Mouse (Mus musculus): ENCODE data around the gene Gcgr. TPM values are rescaled to one million over a fixed set of nuclear protein-coding genes. Genes with fewer than 3 reads are reported as not detected.

Gene Gcgr
- polyA plus RNA-seq, 2 experiments from 2014 or later: not detected

Other genes with a start within 250 kb of the Gcgr start
- gene Actg1, start 182.2 kb upstream of the Gcgr start, polyA plus RNA-seq (2017; shearing (Covaris generic)): 1,000 to 10,000 TPM; 2,387 to 3,192 TPM
- under 1 TPM; 0.67 to 0.99 TPM for gene Fscn2, start 169.2 kb upstream of the Gcgr start, polyA plus RNA-seq (2017; shearing (Covaris generic))
- 10 to 100 TPM; 17.8 to 27.0 TPM for gene Faap100, start 151.9 kb upstream of the Gcgr start, polyA plus RNA-seq (2017; shearing (Covaris generic))
- gene Nploc4, start 93.0 kb upstream of the Gcgr start, polyA plus RNA-seq (2017; shearing (Covaris generic)): 10 to 100 TPM in 1 of 2 experiments, 1 to 10 TPM in 1; 9.5 to 11.0 TPM
- gene Tspan10, start 88.1 kb upstream of the Gcgr start, polyA plus RNA-seq (2017; shearing (Covaris generic)): not detected
- under 1 TPM in 1 of 2 experiments, not detected in 1; 0.83 TPM for gene Pde6g, start 77.2 kb upstream of the Gcgr start, polyA plus RNA-seq (2017; shearing (Covaris generic))
- 1 to 10 TPM; 3.5 to 4.6 TPM for gene Oxld1, start 72.6 kb upstream of the Gcgr start, polyA plus RNA-seq (2017; shearing (Covaris generic))
- gene Ccdc137, start 72.6 kb upstream of the Gcgr start, polyA plus RNA-seq (2017; shearing (Covaris generic)): 10 to 100 TPM; 19.8 to 27.7 TPM
- 10 to 100 TPM; 34.8 to 44.8 TPM for gene Arl16, start 63.1 kb upstream of the Gcgr start, polyA plus RNA-seq (2017; shearing (Covaris generic))
- gene Mrpl12, start 46.1 kb upstream of the Gcgr start, polyA plus RNA-seq (2017; shearing (Covaris generic)): 10 to 100 TPM; 67.0 to 68.0 TPM
- gene Slc25a10, start 38.9 kb upstream of the Gcgr start, polyA plus RNA-seq (2017; shearing (Covaris generic)): 10 to 100 TPM; 11.0 to 14.3 TPM
- 100 to 1,000 TPM; 114 to 126 TPM for gene Mcrip1, start 19.0 kb downstream of the Gcgr start, polyA plus RNA-seq (2017; shearing (Covaris generic))
- not detected for gene Ppp1r27, start 20.4 kb downstream of the Gcgr start, polyA plus RNA-seq (2017; shearing (Covaris generic))
- 100 to 1,000 TPM; 162 to 169 TPM for gene P4hb, start 42.6 kb downstream of the Gcgr start, polyA plus RNA-seq (2017; shearing (Covaris generic))
- gene Arhgdia, start 50.9 kb downstream of the Gcgr start, polyA plus RNA-seq (2017; shearing (Covaris generic)): 100 to 1,000 TPM; 554 to 866 TPM
- gene Alyref, start 67.7 kb downstream of the Gcgr start, polyA plus RNA-seq (2017; shearing (Covaris generic)): 10 to 100 TPM in 1 of 2 experiments, 1 to 10 TPM in 1; 8.5 to 42.6 TPM
- gene Anapc11, start 67.7 kb downstream of the Gcgr start, polyA plus RNA-seq (2017; shearing (Covaris generic)): 100 to 1,000 TPM; 122 to 134 TPM
- gene Npb, start 77.8 kb downstream of the Gcgr start, polyA plus RNA-seq (2017; shearing (Covaris generic)): not detected
- 100 to 1,000 TPM; 101 to 179 TPM for gene Pcyt2, start 87.2 kb downstream of the Gcgr start, polyA plus RNA-seq (2017; shearing (Covaris generic))
- gene Sirt7, start 94.5 kb downstream of the Gcgr start, polyA plus RNA-seq (2017; shearing (Covaris generic)): 10 to 100 TPM; 66.4 to 66.7 TPM
- gene Mafg, start 102.9 kb downstream of the Gcgr start, polyA plus RNA-seq (2017; shearing (Covaris generic)): 10 to 100 TPM; 11.3 to 16.0 TPM
- 1 to 10 TPM; 1.5 to 1.8 TPM for gene Pycr1, start 113.1 kb downstream of the Gcgr start, polyA plus RNA-seq (2017; shearing (Covaris generic))
- gene Myadml2, start 117.5 kb downstream of the Gcgr start, polyA plus RNA-seq (2017; shearing (Covaris generic)): not detected
- not detected for gene Notum, start 130.5 kb downstream of the Gcgr start, polyA plus RNA-seq (2017; shearing (Covaris generic))
- 100 to 1,000 TPM in 1 of 2 experiments, 10 to 100 TPM in 1; 82.3 to 134 TPM for gene Aspscr1, start 142.3 kb downstream of the Gcgr start, polyA plus RNA-seq (2017; shearing (Covaris generic))
- gene Cenpx, start 183.0 kb downstream of the Gcgr start, polyA plus RNA-seq (2017; shearing (Covaris generic)): 100 to 1,000 TPM; 152 to 156 TPM
- 10 to 100 TPM; 26.8 to 34.4 TPM for gene Lrrc45, start 183.2 kb downstream of the Gcgr start, polyA plus RNA-seq (2017; shearing (Covaris generic))
- gene Rac3, start 190.8 kb downstream of the Gcgr start, polyA plus RNA-seq (2017; shearing (Covaris generic)): not detected
- 10 to 100 TPM; 15.1 to 17.4 TPM for gene Dcxr, start 196.6 kb downstream of the Gcgr start, polyA plus RNA-seq (2017; shearing (Covaris generic))
- not detected for gene Cbr2, start 201.4 kb downstream of the Gcgr start, polyA plus RNA-seq (2017; shearing (Covaris generic))
- 10 to 100 TPM in 1 of 2 experiments, 1 to 10 TPM in 1; 3.6 to 24.6 TPM for gene Hmga1b, start 232.1 kb downstream of the Gcgr start, polyA plus RNA-seq (2017; shearing (Covaris generic))

Data from CD4-positive, CD25-positive, alpha-beta regulatory T cell, adult 4 months (primary cell).